Mouse (Mus musculus) neutrophil, adult 65 days (primary cell): ENCODE results near the gene Kir3dl1. TPM values are rescaled to one million over a fixed set of nuclear protein-coding genes. Genes with fewer than 3 reads are reported as not detected.

Experiments
- total RNA-seq: library from RNA; stranded (reverse); gene quantifications from 2 replicates; pipeline ENCODE4 v1.2.4, GENCODE M21; 2023

Kir3dl1 gene
- total RNA-seq = not detected in 2 replicates

DNA sequence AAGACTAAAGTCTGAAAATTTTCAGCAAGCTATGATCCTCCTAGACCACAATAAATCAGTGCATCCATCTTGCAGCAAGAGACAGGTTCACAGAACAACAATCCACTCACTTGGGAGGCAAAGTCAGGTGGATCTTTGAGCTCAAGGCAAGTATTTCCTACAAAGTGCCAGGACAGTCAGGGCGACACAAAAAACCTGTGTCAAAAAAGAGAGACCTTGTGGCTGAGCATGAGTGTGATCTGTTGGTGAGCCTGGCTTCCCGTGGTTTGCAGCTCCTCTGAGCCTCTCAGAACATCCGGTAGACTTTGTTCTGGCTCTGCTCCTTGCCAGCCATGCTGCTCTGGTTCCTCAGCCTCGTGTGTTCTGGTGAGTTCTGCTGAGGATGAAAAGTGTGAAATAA is at the start of gene Kir3dl1:
TSS of gene Kir3dl1 (plus strand) at position 301 of the 400 bp plus-strand sequence.

DNA sequence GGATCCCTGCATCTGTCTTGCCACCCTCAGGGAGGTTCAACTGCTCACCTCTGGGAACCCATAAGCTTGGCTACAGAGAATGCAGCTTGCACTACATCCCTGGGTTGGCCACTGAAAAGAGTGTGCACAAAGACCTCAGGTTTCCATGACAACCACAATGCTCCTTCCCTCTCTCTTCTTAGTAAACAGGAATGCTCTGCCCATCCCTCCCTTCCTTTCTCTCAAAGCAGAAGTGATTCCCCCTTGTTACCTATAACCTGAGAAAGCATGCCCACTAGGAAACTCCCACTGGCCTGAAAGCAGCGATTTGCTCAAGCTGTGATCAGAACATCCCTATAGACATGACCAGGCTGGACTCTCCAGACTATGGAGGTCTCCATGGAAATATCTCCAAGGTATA is 26.2 kb downstream of the Kir3dl1 start, which contains the start of gene Kir3dl2:
TSS of gene Kir3dl2 (minus strand) at position 101 of the 400 bp plus-strand sequence.

Other genes with a start within 250 kb of the Kir3dl1 start
- gene Bex3, start 247.7 kb upstream of the Kir3dl1 start, total RNA-seq = 19.5 and 21.0 TPM in 2 replicates
- not detected in 2 replicates for gene Kir3dl2, start 26.1 kb downstream of the Kir3dl1 start, total RNA-seq
- not detected in 2 replicates for gene Tceal3, start 72.8 kb downstream of the Kir3dl1 start, total RNA-seq
- gene Tceal1, start 190.0 kb downstream of the Kir3dl1 start, total RNA-seq = not detected in 2 replicates
- gene Morf4l2, start 225.7 kb downstream of the Kir3dl1 start, total RNA-seq = 84.9 and 125 TPM in 2 replicates